In the genomic region with DNA sequence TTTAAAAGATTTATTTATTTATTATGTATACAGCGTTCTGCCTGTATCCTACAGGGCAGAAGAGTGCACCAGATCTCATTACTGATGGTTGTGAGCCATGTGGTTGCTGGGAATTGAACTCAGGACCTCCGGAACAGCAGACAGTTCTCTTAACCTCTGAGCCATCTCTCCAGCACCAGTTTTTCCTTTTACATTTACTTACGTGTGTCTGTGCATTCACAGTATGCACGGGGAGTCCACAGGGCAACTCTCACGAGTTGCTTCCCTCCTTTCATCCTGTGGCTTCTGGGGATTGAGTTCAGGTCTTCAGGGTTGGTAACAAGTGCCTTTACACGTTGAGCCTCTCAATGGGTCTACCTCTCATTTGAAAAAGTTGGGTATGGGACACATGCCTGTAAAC, we compare ENCODE assay signal across 13 mouse cellular contexts.
"Had no signal": no experiment of that assay in that cellular context is flagged by ENCODE, and none has a peak within 500 bp of the region (broad histone marks: within the 10 kb centered on the region; RNA-seq: fewer than 3 reads in every experiment).

No protein-coding gene starts in this region.

- H3K9me3 ChIP-seq: liver, embryonic 15.5 days; megakaryocyte, embryonic 14.5 days; midbrain, embryonic 13.5 days; midbrain, embryonic 15.5 days; neural tube, embryonic 12.5 days had no signal

- DNase-seq: lung, postnatal 10 days; lung, postnatal 36 days; right cerebral cortex, postnatal 14 days; spleen, adult 18-20 months; thymus, adult 18-20 months; thymus, postnatal 14 days; thymus, postnatal 36 days had no signal

- H3K36me3 ChIP-seq: liver, embryonic 15.5 days; midbrain, embryonic 13.5 days; midbrain, embryonic 15.5 days; neural tube, embryonic 12.5 days had no signal

- H3K27me3 ChIP-seq: liver, embryonic 15.5 days; midbrain, embryonic 13.5 days; midbrain, embryonic 15.5 days; neural tube, embryonic 12.5 days had no signal

- H3K27ac ChIP-seq: liver, embryonic 15.5 days; macrophage; midbrain, embryonic 13.5 days; midbrain, embryonic 15.5 days; neural tube, embryonic 12.5 days had no signal

- H3K9ac ChIP-seq: liver, embryonic 15.5 days; midbrain, embryonic 13.5 days; midbrain, embryonic 15.5 days; neural tube, embryonic 12.5 days had no signal
